Mouse (Mus musculus): ENCODE data around the gene Cela3b.

DNA sequence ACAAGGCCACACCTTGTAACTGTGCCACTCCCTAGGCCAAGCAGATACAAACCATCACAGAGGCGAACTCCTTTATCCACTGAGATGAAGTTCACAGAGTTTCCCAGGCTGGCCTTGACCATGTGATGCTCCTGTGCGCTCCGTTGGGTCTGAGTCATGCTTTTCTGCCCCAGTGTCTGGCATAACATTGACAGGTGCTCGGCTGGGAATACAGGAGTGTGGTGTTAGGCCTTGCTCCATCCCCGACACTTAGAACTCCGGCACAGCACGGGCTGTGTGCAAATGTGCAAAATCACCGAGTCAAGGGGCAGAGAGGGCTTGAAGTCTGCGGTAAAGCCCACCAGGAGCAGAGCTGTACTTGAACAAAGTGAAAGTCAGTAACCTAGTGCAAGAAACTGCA, 37.5 kb downstream of the Cela3b start:
- TF ChIP-seq E2F4 (IDR thresholded peaks at IDR 0.05; ENCODE audit: insufficient replicate concordance, low read depth, low read length) (no peak), MXI1 (IDR thresholded peaks at IDR 0.05; ENCODE audit: low read depth, low read length) (no peak), POLR2A (IDR thresholded peaks at IDR 0.05; ENCODE audit: low read depth, low read length) (no peak), CHD2 (IDR thresholded peaks at IDR 0.05; ENCODE audit: low read length) (no peak), MEF2A (IDR thresholded peaks at IDR 0.05; ENCODE audit: borderline replicate concordance, low read depth, low read length) (no peak), TCF12 (IDR thresholded peaks at IDR 0.05; ENCODE audit: low read depth, low read length) (no peak), MAX (IDR thresholded peaks at IDR 0.05; ENCODE audit: low read length) (no peak), IRF4 (IDR thresholded peaks at IDR 0.05; ENCODE audit: low read depth, low read length) (no peak), NRF1 (IDR thresholded peaks at IDR 0.05; ENCODE audit: low read depth, low read length) (no peak)
